Mouse (Mus musculus) retina, embryonic 14.5 days (tissue): ENCODE data around the gene Ly9.

Experiments used
- DNase-seq: peaks from one replicate; pipeline ENCODE4 v3.0.0-alpha.2; 2015; ENCODE audit warnings: low spot score

Gene Ly9

GRCm38 (mm10) chr1:171584584-171584983 is 22.6 kb downstream of the Ly9 start:
- no peak for DNase-seq

DNA sequence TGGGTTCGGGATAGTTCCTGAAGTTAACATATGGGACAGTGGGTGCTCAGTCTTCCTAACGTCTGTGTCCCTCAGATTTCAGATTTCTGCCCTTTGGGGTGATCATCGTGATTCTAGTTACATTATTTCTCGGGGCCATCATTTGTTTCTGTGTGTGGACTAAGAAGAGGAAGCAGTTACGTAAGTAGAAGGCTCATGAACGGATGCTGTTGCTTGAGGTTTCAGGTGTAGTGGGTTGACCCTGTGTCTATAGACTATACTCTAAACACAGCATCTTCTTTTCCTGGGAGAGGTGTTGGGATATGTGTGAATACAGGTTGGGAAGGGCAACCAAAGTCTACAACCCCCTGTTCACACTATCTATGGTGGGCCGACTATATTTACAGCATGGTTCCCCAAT is 30.0 kb downstream of the Ly9 start:
- no peak for DNase-seq

DNA sequence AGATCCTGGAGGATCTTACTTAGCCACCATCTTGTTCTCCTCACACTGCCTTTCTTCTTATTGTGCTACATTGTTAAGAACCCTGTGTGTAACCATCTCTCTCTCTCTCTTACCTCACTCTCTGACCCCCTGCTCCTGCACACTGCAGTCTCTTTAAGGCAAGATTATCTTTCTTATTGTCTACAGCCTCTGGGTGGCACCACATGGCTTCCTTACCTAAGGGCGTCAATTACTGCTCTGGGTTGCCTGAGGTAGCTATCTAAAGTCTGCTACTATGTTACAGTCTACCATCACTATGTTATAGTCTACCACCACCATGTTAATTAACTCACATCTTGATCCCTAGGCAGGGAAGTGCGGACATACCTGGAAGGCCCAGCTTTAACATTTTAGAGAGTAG is 38.8 kb downstream of the Ly9 start:
- no peak for DNase-seq

DNA sequence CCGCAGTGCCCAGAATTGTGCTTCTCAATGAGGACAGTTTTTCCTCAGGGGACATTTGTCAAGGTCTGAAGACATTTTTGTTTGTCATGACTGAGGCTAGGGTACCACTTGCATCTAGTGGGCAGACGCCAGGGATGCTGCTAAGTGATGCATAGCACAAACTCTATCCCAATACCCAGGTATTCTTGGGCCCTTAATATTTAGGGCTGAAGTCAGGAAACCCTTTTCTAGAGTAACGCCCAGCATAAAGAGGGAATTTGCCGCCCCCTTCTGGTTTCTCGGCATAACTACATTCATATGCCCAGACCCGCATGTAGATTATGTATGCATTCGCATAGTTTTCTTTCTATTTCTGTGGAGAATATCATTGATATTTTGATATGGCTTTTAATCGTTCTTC is 40.4 kb downstream of the Ly9 start:
- DNase-seq, result peak; percentile 89

DNA sequence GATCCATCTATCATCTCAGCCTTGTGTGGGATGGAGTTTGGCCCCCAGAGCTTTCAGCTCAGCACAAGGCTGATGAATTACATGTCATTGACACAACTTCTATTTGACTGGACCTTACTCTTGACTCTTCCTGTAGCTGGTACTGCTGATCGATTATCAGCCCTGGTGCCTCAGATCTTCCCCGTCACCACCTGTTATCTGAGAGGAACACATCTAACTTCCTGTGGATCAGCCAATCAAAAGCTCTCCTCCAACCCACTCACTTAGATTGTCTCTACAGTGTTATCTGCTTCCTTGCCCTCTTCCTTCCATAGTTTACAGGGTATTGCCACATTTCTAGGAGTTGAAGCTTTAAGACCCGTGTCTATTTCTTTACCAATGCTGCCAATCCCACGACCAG is 41.3 kb downstream of the Ly9 start:
- no peak for DNase-seq

DNA sequence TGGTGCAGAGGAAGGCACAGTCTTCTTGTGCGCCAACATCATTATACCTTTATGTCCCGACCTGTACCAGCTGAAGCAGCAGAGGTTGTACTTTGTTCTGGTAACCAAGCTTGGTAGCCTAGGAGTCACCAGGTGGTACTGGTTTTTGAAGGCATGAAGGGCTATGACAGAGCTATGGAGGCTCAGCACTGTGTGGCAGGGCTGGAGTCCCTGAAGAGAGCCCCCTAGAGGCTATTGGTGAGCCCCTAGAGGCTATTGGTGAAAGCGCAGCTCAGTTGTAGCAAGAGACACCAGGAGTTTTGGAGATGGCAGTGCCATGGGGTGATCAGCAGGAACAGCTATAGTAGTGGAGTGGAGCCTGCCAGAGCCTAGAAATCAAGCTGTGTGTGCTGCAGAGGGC is 43.0 kb downstream of the Ly9 start:
- DNase-seq, result peak; percentile 88

DNA sequence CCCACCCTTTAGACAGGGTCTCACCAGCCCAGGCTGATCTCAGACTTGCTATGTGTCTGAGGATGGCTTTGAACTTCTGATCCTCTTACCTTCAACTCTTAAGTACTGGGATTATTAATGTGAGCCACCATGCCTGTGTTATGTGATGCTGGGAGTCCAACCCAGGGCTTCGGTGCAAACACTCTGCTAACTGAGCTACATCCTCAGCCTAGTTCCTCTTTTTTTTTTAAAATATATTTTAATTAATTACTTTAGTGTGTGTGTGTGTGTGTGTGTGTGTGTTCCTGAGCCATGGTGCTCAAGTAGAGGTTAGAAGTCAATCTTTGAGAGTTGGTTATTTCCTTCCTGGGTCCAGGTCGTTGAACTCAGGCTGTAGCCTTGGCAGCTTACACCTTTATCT is 44.2 kb downstream of the Ly9 start:
- DNase-seq, result no peak

DNA sequence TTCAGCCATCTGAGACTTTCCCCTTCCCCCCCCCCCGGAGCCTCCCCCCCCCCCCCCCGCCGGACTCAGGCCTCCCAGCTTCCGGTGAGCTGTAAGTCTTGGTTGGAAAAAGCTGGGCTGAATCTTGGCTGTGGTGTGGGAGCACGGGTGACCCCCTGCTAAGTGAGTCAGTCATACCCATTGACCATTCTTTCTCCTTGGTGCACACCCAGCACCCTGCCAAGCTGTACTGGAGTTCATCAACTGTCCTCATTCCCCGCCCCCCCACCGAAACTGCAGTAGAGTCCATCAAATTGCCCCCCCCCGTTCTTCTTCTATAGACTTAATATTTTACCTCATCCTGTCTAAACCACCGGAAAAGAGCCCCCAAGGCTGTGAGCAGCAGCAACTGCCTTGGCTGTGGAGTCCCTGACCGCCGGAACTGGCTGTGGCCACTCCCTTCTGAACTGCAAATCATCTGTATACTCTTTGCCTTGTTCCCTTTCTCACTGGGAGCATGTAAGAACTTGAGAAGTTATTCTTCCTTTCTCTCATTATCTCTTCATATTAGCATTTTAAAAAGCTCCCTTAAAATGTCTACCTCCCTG is 45.5 kb downstream of the Ly9 start:
- DNase-seq, result no peak

- DNase-seq, result no peak
Observed at GRCm38 (mm10) chr1:171561200-171561599, 46.0 kb downstream of the Ly9 start.

DNA sequence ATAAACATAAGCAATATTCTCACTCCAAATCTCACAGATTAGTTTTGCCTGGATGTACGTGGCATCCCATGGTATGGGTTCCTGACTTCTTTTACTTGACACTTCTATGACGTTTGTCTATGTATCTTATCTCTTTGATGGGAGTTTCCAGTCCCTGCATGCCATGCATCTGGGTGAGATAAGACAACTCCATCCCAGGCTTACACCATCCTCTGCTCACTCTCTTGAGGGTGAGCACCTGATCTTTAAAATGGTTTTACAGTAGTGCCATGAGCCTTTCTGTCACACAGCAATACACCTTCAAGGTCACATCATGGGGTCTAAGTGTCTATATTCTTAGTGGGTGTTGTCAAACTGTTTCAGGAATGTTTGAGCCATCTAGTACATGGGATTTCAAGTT is 46.9 kb downstream of the Ly9 start:
- no peak for DNase-seq

GRCm38 (mm10) chr1:171558898-171559297 is 48.3 kb downstream of the Ly9 start, which contains the start of gene Cd244a:
Gene Cd244a, plus strand, starts transcription at chr1:171559193.
- no peak for DNase-seq

GRCm38 (mm10) chr1:171558407-171558806 is 48.8 kb downstream of the Ly9 start:
- no peak for DNase-seq

DNA sequence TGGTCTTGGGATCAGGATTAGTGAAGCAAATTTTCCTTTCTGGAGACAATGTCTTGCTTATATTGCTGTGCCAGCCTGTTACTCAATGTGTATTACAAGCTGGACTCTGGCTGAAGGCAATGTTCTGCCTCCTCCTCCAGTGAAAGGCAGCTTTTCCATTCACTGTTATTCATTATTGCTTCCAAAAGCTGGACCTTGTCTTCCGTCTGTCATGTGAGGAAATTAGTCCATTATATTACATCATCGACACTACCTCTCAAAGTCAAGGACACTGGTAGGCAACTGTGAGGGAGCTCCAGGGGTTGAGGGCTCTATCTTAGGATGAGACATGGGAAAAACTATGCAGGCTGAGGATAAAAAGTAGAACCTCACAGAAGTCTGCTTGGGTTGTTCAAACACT is 50.8 kb downstream of the Ly9 start:
- no peak for DNase-seq

- no peak for DNase-seq
Observed at GRCm38 (mm10) chr1:171553359-171554341, 53.6 kb downstream of the Ly9 start.

DNA sequence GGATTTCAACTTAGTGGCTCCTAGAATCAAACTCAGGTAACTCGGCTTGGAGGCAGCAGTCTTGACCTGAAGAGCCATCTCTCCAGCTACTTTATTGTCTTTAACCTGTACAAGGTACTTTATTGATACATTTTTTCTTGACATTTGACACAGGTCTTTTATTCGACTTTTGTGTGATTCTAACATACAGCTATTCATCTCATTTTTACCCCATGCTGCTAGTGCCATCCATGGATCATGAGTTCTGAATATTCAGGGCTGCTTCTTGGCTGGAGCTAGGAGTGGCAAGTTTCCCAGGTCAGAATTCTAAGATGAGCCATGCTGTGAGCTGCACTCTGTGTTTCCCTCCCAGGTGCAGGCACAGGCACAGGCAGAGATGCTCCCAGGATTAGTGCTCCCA is 55.0 kb downstream of the Ly9 start:
- no peak for DNase-seq

DNA sequence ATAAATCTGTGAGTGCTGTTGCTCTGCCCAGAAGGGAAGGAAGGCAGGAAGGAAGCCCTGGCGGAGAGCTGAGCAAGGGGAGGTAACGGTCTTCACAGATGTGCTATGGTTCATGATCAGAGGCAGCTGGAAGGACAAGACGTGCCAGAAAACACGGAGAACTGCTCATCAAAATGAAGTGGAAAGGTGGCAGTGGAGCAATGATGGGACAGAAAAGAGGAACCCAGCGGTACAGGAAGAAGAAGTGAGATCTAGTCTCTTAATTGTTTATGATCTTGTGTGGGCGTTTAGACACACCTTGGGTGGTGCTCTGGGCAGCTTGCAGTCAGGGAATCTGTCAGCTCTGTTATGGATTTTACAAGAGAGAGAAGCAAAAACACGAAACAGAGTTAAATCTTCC is 55.9 kb downstream of the Ly9 start:
- no peak for DNase-seq

- no peak for DNase-seq
Observed at GRCm38 (mm10) chr1:171540694-171541093, 66.5 kb downstream of the Ly9 start.
